Mouse (Mus musculus) forebrain, embryonic 12.5 days (tissue): ENCODE measurements around the gene Cdhr4. TPM values are rescaled to one million over a fixed set of nuclear protein-coding genes. Genes with fewer than 3 reads are reported as not detected.
A peak's percentile ranks its signal among the peaks of the same experiment; 100 is the strongest.

Experiments used
- ATAC-seq: fragments of 200-750 bp; cut with Nextera tagmentation; 2 replicates; pipeline ENCODE4 v1.8.0; 2017; ENCODE audit warnings: moderate TSS enrichment; ENCODE audit not compliant: low FRiP score
- H3K27ac ChIP-seq: fragments of 300-500 bp; sonication (generic); 2 replicates; pipeline ENCODE4 v1.5.1; 2016; ENCODE audit warnings: mild to moderate bottlenecking
- H3K27me3 ChIP-seq: fragments of 300-500 bp; sonication (generic); 2 replicates; pipeline ENCODE4 v1.6.1; 2016; ENCODE audit warnings: mild to moderate bottlenecking
- H3K36me3 ChIP-seq: fragments of 300-500 bp; sonication (generic); replicated peaks from 2 replicates; pipeline ENCODE4 v1.6.1; 2016; ENCODE audit warnings: mild to moderate bottlenecking
- H3K4me1 ChIP-seq: fragments of 300-500 bp; sonication (generic); 2 replicates; pipeline ENCODE4 v1.6.1; 2016
- H3K4me2 ChIP-seq: fragments of 300-500 bp; sonication (generic); 2 replicates; pipeline ENCODE4 v1.6.1; 2016; ENCODE audit warnings: mild to moderate bottlenecking, moderate library complexity
- H3K4me3 ChIP-seq: fragments of 300-500 bp; sonication (generic); replicated peaks from 2 replicates; pipeline ENCODE4 v1.5.1; 2016; ENCODE audit warnings: mild to moderate bottlenecking
- H3K9ac ChIP-seq: fragments of 300-500 bp; sonication (generic); 2 replicates; pipeline ENCODE4 v1.6.1; 2016; ENCODE audit warnings: mild to moderate bottlenecking
- H3K9me3 ChIP-seq: fragments of 300-500 bp; sonication (generic); 2 replicates; pipeline ENCODE4 v1.6.1; 2016
- WGBS: fragments of 180-500 bp; shearing (Covaris S2); methylation state at CpG from one replicate; pipeline ENCODE4 v1.1.7; 2016; 5-methylcytosine and 5-hydroxymethylcytosine counted together
- polyA plus RNA-seq: library from polyadenylated mRNA; unstranded; fragments of >200 nt; fragmentation: Nextera tagmentation; extraction: Ambion mirVana; gene quantifications from 2 replicates; pipeline ENCODE4 v1.2.1, GENCODE M21; 2016

Cdhr4 gene
- polyA plus RNA-seq, 1 experiment from 2014 or later, result 2.1 TPM

DNA sequence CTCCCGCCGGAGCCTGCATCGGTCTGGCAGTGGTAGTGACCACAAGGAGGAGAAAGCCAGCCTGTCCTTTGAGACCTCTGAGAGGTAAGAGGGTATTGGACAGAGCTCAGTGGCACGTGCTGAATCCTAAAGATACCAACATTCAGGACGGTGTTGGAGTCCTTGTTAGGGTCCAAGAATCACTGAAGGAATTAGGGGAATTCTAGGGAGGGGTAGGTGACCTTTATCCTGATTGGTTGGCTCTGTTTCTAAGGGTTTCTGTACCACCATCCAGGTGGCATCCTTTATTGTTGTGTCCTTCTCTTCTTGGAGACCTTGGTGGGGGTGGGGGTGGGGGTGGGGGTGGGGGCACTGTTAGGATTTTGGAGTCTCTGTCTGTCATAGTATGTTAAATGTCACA, 39.8 kb downstream of the Cdhr4 start:
- H3K27ac ChIP-seq, result no peak overlapping the region

DNA sequence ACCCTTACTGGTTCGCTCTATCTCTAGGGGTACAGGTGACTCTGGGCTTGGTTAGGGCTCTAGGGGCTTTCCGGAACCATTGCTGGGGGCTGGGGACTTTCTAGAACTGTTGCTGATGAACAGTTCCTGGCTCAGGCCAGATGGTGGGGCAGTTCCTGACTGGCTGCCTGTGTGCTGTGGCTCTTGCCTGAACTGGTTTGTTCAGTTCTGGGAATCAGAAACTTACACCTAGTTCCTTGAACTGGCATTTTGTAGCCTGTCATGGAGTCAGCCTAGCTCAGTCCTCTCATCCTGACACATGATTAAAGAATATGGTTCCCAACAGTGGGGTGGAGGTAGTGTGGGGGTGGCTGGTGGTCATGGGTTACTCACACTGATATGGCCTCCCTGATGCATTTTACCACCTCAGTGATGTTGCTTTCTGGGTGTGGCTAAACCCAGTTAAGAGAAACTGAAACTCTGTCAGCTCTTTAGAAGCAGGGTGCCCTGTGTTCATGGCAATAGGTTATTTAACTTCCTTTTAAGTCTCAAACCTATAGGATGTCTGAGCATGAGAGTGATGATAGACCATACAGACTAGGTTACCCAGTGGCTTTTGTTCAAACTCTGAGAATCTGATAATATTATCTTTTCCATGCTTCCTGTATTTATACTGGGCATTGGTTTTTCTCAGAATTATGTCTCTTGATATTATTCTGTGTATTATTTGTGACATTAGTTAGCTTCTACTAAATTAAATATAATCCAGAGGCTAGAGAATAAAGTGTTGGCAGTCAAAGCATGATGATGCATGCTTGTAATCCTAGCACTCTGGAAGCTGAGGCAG, 43.2 kb downstream of the Cdhr4 start:
- no peaks in the 10 kb centered on the region for H3K9me3 ChIP-seq
- ATAC-seq, result no peak
- H3K27ac ChIP-seq, result no peak overlapping the region
- H3K4me1 ChIP-seq, result no peaks in the 10 kb centered on the region
- H3K27me3 ChIP-seq, result no peaks in the 10 kb centered on the region
- no peak overlapping the region for H3K4me3 ChIP-seq
- peaks cover 50% of the 10 kb centered on the region for H3K36me3 ChIP-seq
- WGBS, result 87% methylated on average over 2 of the region's 2 CpGs
- no peak overlapping the region for H3K9ac ChIP-seq
- H3K4me2 ChIP-seq, result no peak overlapping the region

More for the DNA sequence above, 39.8 kb downstream of the Cdhr4 start:
- H3K9me3 ChIP-seq, result no peaks in the 10 kb centered on the region
- no peak overlapping the region for H3K4me3 ChIP-seq
- WGBS, result 94% methylated on average over 5 of the region's 5 CpGs
- H3K4me1 ChIP-seq, result no peaks in the 10 kb centered on the region
- ATAC-seq, result no peak
- peaks cover 50% of the 10 kb centered on the region for H3K36me3 ChIP-seq
- no peaks in the 10 kb centered on the region for H3K27me3 ChIP-seq
- no peak overlapping the region for H3K9ac ChIP-seq
- no peak overlapping the region for H3K4me2 ChIP-seq

DNA sequence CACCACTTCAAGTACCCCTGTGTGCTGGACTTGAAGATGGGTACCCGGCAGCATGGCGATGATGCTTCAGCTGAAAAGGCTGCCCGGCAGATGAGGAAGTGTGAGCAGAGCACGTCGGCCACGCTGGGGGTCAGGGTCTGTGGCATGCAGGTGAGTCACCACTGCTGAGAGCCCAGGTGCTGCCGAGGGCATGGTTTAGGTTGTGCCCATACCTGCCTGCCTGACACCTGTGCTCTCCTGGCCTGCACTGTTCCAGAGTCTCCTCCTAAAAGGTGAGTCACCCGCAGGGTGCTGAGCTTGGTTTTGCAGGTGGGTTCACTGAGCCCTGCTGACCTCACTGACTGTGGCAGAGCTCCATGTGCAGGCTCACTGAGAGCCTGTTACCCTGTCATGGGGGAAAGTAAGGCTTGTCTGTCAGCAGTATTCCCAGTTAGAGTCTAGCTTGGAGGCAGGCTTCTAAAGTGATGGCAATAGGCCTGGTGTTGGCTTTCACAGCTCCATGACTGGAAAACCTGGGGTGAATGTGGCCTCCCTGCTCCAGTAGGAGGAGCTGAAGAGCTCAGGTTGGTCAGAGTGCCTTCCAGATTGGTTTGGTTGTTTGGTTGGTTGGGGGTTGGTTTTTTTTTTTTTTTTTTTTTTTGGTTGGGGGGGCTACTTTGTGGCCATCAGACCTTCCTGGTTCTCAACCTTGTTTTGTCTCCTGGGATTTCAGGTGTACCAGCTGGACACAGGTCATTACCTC, 52.6 kb downstream of the Cdhr4 start:
- H3K4me2 ChIP-seq, result no peak overlapping the region
- H3K4me3 ChIP-seq, result no peak overlapping the region
- H3K9me3 ChIP-seq, result no peaks in the 10 kb centered on the region
- ATAC-seq, result no peak
- peaks cover 66% of the 10 kb centered on the region for H3K36me3 ChIP-seq
- no peak overlapping the region for H3K9ac ChIP-seq
- H3K27me3 ChIP-seq, result no peaks in the 10 kb centered on the region
- H3K4me1 ChIP-seq, result peaks cover 17% of the 10 kb centered on the region
- WGBS, result 93% methylated on average over 8 of the region's 8 CpGs
- no peak overlapping the region for H3K27ac ChIP-seq

DNA sequence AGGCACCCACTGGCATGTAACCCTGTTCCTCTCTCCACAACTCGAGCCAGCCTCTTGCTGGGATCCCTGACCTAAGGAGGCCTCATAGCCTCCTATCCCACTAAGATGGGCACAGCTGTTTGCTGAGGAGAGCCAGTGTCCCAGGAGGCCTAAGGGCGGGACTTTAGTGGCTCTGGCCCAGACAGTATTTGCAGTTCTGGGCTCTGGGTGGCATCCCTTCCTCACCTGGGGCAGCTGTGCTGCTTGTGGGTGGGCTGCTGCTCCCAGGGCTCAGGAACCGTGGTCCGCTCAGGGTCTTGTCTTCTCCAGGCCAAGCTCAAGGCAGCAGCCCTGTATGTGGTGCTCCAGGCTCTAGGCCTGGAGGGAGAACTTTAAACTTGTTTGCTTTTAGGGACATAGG, 54.3 kb downstream of the Cdhr4 start:
- Histone ChIP-seq H3K36me3 (peaks cover 68% of the 10 kb centered on the region), H3K9ac (no peak overlapping the region), H3K4me2 (no peak overlapping the region), H3K9me3 (no peaks in the 10 kb centered on the region), H3K27me3 (no peaks in the 10 kb centered on the region), H3K27ac (no peak overlapping the region), H3K4me3 (no peak overlapping the region), H3K4me1 (peaks cover 24% of the 10 kb centered on the region)
- WGBS, result 91% methylated on average over 4 of the region's 4 CpGs
- no peak for ATAC-seq

DNA sequence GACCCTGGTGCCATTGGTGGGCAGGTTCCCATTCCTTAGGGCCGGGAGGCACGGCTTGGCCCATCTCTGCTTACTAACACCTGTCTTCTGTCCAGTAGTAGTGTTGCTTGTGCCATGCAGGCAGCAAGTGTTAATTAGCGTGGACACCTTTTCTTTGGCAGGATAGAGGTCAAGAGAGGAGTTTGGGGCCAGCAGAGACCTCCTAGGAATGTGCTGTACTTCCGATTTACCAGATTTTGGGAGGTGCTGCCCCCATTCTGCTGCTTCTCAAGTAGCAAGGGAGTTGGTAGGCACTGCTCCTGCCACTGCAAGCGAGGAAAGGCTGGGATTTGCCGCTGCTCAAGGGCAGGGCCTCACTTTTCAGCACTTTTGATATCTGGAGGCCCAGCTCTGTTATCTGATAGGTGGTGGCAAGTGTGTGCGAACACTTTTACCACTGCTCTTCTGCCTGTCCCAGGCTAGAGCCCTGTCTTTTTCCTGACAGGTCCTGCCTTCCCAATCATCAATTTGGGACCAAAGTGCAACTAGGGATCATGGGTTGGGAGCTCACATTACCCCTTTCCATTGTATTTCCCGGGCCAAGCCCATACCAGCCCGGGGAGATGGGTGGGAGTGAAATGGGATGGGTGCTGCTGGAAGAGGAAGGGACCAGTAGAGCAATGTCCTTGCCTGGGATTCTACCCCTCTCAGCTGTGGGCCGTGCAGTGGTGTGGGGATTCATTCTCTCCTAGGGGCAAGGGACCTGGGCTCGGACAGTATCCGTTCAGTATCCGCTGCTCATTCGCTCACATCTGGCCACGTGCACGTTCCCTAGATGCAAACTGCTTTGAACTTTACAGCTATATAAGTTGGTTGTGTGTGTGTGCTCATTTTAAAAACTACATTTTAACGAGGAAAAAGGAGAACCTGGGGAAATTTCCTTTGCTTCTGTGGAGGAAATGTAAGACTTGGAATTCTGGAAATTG, 55.6 kb downstream of the Cdhr4 start:
- 0 out of 2 replicates have a peak overlapping the region, but pooled peaks have one; percentile 42 for H3K27ac ChIP-seq
- H3K27me3 ChIP-seq, result no peaks in the 10 kb centered on the region
- peaks cover 31% of the 10 kb centered on the region for H3K4me1 ChIP-seq
- no peaks in the 10 kb centered on the region for H3K9me3 ChIP-seq
- ATAC-seq, result no peak
- H3K4me2 ChIP-seq, result peak overlapping the region; percentile 91
- H3K4me3 ChIP-seq, result peak overlapping the region; percentile 64
- WGBS, result 58% methylated on average over 17 of the region's 17 CpGs
- peak overlapping the region; percentile 64 for H3K9ac ChIP-seq
- H3K36me3 ChIP-seq, result peaks cover 63% of the 10 kb centered on the region

DNA sequence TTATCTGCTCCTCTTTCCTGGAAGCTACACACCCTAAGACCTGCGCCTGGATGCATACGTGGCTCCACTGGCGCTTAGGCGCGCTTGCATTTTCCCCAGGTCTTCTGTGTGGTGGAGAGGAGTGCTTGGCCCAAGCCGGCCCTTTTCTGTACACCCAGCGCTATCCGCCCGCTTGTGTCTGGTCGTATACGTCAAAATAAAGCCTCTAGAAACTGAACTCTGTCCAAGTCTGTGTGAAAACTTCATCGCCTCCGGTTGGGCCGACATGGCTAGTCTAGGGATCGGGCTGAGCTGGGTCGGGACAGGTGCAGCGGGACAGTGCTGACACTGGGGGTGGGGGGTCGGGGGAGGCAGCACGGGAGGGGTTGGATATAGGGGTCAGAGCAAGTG, 56.3 kb downstream of the Cdhr4 start:
- Histone ChIP-seq H3K4me2 (peak overlapping the region; percentile 91), H3K4me1 (peaks cover 35% of the 10 kb centered on the region), H3K27me3 (no peaks in the 10 kb centered on the region), H3K4me3 (peak overlapping the region; percentile 64), H3K9ac (peak overlapping the region; percentile 64), H3K36me3 (peaks cover 58% of the 10 kb centered on the region), H3K9me3 (no peaks in the 10 kb centered on the region), H3K27ac (peak overlapping the region; percentile 42; the same call in 1 of the 2 replicates)
- peak; percentile 50 for ATAC-seq
- WGBS, result 1% methylated on average over 19 of the region's 19 CpGs

DNA sequence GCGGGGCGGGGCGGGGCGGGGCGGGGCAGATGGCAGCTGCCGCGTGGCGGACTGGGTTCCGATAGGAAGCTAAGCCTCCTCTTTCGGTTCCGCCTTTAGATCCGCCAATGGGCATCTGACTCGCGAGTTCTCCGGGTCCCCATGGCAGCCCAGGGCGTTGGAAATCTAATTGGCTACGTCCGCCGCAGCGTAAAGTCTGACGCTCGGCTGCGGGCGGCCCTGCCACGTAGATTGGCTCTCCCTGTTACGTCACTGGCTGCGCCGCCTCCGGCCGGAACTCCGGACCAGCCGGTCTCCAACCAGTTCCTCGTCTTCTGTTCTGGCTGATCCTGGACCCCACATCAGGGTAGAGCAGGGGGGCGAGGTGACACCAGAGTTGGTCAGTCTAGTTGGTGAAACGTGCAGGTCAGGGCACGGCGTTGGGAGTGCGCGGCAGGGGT, 56.7 kb downstream of the Cdhr4 start, which contains the start of gene Gmppb:
Gmppb (plus strand) TSS at position 227 of the 440 bp plus-strand sequence.
- Histone ChIP-seq H3K4me1 (peaks cover 35% of the 10 kb centered on the region), H3K9ac (peak within 1 kb of the TSS; percentile 64), H3K4me2 (peak within 1 kb of the TSS; percentile 91), H3K27me3 (no peaks in the 10 kb centered on the region), H3K9me3 (no peaks in the 10 kb centered on the region), H3K4me3 (peak within 1 kb of the TSS; percentile 64), H3K36me3 (peaks cover 62% of the 10 kb centered on the region), H3K27ac (peak within 1 kb of the TSS; percentile 43; the same call in 1 of the 2 replicates)
- peak; percentile 94 for ATAC-seq
- under 1% methylated on average over 35 of the region's 39 CpGs for WGBS

Other genes with a start within 250 kb of the Cdhr4 start
- 232 and 237 TPM in 2 replicates for gene Rbm5, start 221.5 kb upstream of the Cdhr4 start, polyA plus RNA-seq
- gene Rbm6, start 119.3 kb upstream of the Cdhr4 start, polyA plus RNA-seq, result 136 and 137 TPM in 2 replicates
- gene Mon1a, start 104.3 kb upstream of the Cdhr4 start, polyA plus RNA-seq, result 16.0 and 17.7 TPM in 2 replicates
- gene Mst1r, start 85.6 kb upstream of the Cdhr4 start, polyA plus RNA-seq, result 1.3 and 1.8 TPM in 2 replicates
- not detected in 2 replicates for gene Actl11, start 64.0 kb upstream of the Cdhr4 start, polyA plus RNA-seq
- gene Camkv, start 56.8 kb upstream of the Cdhr4 start, polyA plus RNA-seq, result 12.2 and 14.8 TPM in 2 replicates
- 30.6 and 32.3 TPM in 2 replicates for gene Traip, start 42.4 kb upstream of the Cdhr4 start, polyA plus RNA-seq
- 5.8 and 6.5 TPM in 2 replicates for gene Uba7, start 17.0 kb upstream of the Cdhr4 start, polyA plus RNA-seq
- 0.86 and 1.2 TPM in 2 replicates for gene Gm20661, start 9.4 kb upstream of the Cdhr4 start, polyA plus RNA-seq
- 14.3 and 18.3 TPM in 2 replicates for gene Inka1, start 6.6 kb upstream of the Cdhr4 start, polyA plus RNA-seq
- gene Gm20662, start 3.9 kb downstream of the Cdhr4 start, polyA plus RNA-seq, result 0.49 TPM in 1 of 2 replicates, not detected in the other
- 82.3 and 88.2 TPM in 2 replicates for gene Ip6k1, start 10.0 kb downstream of the Cdhr4 start, polyA plus RNA-seq
- gene Gmppb, start 56.7 kb downstream of the Cdhr4 start, polyA plus RNA-seq, result 18.2 and 19.3 TPM in 2 replicates
- gene Amigo3, start 60.7 kb downstream of the Cdhr4 start, polyA plus RNA-seq, result 3.6 and 3.8 TPM in 2 replicates
- gene Mst1, start 87.9 kb downstream of the Cdhr4 start, polyA plus RNA-seq, result 0.27 and 0.41 TPM in 2 replicates
- gene Rnf123, start 90.8 kb downstream of the Cdhr4 start, polyA plus RNA-seq, result 36.9 and 41.2 TPM in 2 replicates
- gene Apeh, start 102.1 kb downstream of the Cdhr4 start, polyA plus RNA-seq, result 51.1 and 56.0 TPM in 2 replicates
- 3.6 and 3.9 TPM in 2 replicates for gene Bsn, start 197.9 kb downstream of the Cdhr4 start, polyA plus RNA-seq